Mouse (Mus musculus): ENCODE measurements around the gene Gm38431. TPM values are rescaled to one million over a fixed set of nuclear protein-coding genes. Genes with fewer than 3 reads are reported as not detected.

Gene Gm38431
- 1.2 and 1.6 TPM in 2 replicates for polyA plus RNA-seq (2015; fragmentation: Nextera tagmentation; extraction: Ambion mirVana)

DNA sequence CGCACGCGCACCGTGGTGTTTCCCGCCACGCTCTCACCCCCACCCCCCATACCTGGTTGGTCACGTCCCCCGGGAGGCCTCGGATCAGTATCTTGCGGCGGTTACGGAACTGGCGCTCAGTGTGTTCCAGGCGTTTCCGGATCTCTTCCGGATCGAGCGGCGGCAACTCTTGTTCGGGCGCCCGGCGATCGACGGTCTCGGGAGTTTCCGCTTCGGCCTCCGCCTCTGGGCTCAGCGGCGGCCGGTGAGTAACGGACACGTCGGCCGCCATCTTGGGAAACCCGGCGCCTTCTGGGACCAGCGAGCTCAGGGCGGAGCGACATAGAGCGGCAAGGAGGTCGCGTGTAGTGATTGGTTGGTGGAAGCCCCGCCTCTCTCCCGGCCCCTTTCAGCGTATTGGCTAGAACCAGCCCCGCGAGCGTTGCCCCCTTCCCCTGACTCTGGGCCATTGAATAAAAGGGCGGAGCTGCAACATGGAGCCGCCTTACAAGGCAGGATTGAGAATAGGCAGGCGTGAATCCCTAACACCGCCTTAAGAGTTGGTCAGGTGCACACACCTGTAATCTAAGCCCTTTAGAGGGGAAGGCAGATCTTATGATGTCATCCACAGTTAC is at the start of gene Gm38431, which contains the start of gene Raver1:
TSS of gene Gm38431 (minus strand) at position 291 of the 614 bp plus-strand sequence.
TSS of gene Raver1 (minus strand) at position 302 of the 614 bp plus-strand sequence.
- Histone ChIP-seq H3K4me2 (peak within 1 kb of the TSS; percentile 71), H3K4me1 (peaks cover 13% of the 10 kb centered on the region), H3K27me3 (no peaks in the 10 kb centered on the region), H3K9ac (peak within 1 kb of the TSS; percentile 90), H3K4me3 (peak within 1 kb of the TSS; percentile 67), H3K9me3 (no peaks in the 10 kb centered on the region), H3K27ac (peak within 1 kb of the TSS; percentile 95), H3K36me3 (peaks cover 33% of the 10 kb centered on the region)
- peak; percentile 100 for ATAC-seq (ENCODE audit: insufficient number of reproducible peaks, low FRiP score, low TSS enrichment, low read depth)
- under 1% methylated on average over 54 of the region's 54 CpGs for WGBS

DNA sequence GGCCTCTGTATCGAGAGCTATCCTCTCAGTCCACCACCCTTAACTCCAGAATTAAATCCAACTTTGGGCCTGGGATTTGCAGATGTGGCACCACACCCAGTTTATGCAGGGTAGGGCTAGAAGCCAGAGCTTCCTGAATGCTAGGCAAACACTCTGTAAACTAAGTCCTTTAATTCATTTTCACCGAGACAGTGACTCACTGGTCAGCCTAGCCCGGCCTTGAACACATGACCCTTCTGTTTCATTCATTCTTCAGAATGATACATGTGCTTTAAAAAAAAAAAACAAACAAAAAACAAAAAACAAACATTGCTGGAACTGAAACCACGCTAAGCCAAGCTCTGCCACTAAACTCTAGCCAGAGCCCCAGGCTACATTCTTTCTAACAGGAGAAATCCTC is 46.6 kb upstream of the Gm38431 start:
- no peak for ATAC-seq (ENCODE audit: insufficient number of reproducible peaks, low FRiP score, low TSS enrichment, low read depth)
- Histone ChIP-seq H3K9ac (no peak overlapping the region), H3K36me3 (peaks cover 59% of the 10 kb centered on the region), H3K4me2 (no peak overlapping the region), H3K27ac (no peak overlapping the region), H3K4me1 (no peaks in the 10 kb centered on the region), H3K4me3 (no peak overlapping the region), H3K27me3 (no peaks in the 10 kb centered on the region), H3K9me3 (no peaks in the 10 kb centered on the region)
- 72% methylated on average over 4 of the region's 4 CpGs for WGBS

DNA sequence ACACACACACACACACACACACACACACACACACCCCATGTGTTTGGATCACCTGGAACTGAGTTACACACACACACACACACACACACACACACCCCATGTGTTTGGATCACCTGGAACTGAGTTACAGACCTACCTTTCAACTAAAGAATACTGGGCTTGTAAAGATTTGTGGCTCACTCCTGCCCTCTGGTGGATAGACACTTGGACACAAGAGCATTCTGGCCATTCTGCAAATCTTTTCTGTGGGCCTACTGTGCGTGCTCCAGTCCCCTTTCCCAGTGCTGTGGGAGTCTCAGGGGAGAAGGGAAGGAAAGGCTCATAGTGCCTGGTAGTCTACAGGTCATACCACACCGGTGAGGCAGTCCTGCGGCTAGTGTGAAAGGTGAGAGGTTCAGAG is 45.4 kb upstream of the Gm38431 start:
- Histone ChIP-seq H3K4me1 (no peaks in the 10 kb centered on the region), H3K9ac (no peak overlapping the region), H3K27me3 (no peaks in the 10 kb centered on the region), H3K4me2 (no peak overlapping the region), H3K9me3 (no peaks in the 10 kb centered on the region), H3K27ac (no peak overlapping the region), H3K36me3 (peaks cover 48% of the 10 kb centered on the region), H3K4me3 (no peak overlapping the region)
- WGBS = 42% methylated on average over 3 of the region's 3 CpGs
- ATAC-seq (ENCODE audit: insufficient number of reproducible peaks, low FRiP score, low TSS enrichment, low read depth) = no peak

DNA sequence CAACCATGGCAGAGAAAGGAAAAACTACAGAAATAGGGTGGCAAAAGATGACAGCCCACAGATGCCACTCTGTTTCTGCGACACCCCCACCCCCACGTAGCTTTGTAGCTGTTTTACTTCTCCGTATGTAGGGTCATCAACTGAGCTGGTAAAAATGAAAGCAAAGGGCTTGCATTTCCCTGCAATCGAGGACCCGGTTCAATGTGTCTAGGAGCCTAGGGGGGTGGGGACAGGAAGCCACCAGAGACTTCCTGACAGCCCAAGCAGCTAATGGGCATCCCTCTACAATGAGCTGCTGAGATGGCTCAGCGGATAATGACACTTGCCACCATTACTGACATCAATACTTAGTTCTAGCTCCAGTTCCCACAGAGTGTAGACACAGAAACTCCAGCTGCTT is 44.6 kb upstream of the Gm38431 start:
- Histone ChIP-seq H3K4me3 (no peak overlapping the region), H3K27ac (no peak overlapping the region), H3K9me3 (no peaks in the 10 kb centered on the region), H3K27me3 (no peaks in the 10 kb centered on the region), H3K4me1 (no peaks in the 10 kb centered on the region), H3K9ac (no peak overlapping the region), H3K36me3 (peaks cover 40% of the 10 kb centered on the region), H3K4me2 (no peak overlapping the region)
- WGBS = 80% methylated on average over 6 of the region's 6 CpGs
- no peak for ATAC-seq (ENCODE audit: insufficient number of reproducible peaks, low FRiP score, low TSS enrichment, low read depth)

DNA sequence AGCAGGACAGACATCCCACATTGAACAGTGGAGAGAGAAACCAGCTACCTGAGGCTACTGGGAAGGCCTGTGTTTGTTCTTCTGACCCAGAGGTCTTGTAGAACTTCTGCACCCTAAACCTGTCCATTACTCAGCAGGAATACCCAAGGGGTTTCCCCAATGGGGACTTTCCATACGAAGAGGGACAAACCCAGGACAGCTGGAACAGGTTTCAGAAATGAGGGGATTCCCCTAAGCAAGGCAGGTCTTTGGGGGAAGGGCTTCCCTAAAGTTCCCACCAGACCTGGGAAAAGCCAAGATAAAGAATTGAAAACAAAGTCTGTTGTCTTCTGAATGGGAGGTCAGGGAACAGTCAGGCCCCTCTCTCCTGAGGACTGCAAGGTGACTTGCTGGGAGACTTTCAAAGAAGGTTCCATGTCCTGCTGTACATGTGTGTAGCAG is 44.2 kb upstream of the Gm38431 start:
- whole genome bisulfite sequencing = 36% methylated on average over 1 of the region's 1 CpGs
- no peak overlapping the region for H3K4me2 ChIP-seq
- H3K4me1 ChIP-seq = no peaks in the 10 kb centered on the region
- no peaks in the 10 kb centered on the region for H3K27me3 ChIP-seq
- no peaks in the 10 kb centered on the region for H3K9me3 ChIP-seq
- no peak overlapping the region for H3K27ac ChIP-seq
- peaks cover 36% of the 10 kb centered on the region for H3K36me3 ChIP-seq
- no peak overlapping the region for H3K9ac ChIP-seq
- no peak for ATAC-seq (ENCODE audit: insufficient number of reproducible peaks, low FRiP score, low TSS enrichment, low read depth)
- H3K4me3 ChIP-seq = no peak overlapping the region

DNA sequence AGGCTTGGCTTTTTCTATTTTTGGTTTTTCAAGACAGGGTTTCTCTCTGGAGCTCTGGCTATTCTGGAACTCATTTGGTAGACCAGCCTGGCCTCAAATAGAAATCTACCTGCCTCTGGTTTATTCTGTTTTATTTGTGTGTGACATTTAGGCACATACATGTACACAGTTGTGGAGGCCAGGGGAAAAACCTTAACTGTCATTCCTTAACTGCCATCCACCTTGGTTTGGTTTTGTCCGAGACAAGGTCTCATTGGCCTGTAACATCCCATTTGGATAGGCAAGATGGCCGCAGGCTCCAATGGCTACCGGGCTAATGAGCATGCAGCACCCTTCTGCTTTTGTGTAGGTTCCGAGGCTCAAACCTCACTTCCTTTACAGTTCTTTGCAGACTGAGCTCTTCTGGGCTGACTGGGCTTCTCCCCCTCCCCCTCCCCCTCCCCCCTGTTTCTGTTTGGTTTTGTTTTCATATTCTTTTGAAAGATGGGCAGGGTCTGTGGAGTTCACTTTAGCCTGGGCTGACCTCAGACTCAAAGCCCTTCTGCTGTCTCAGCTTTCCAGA is 43.6 kb upstream of the Gm38431 start:
- Histone ChIP-seq H3K9me3 (no peaks in the 10 kb centered on the region), H3K36me3 (peaks cover 31% of the 10 kb centered on the region), H3K27ac (no peak overlapping the region), H3K4me1 (peaks cover 3% of the 10 kb centered on the region), H3K27me3 (no peaks in the 10 kb centered on the region), H3K4me2 (no peak overlapping the region), H3K9ac (no peak overlapping the region), H3K4me3 (no peak overlapping the region)
- ATAC-seq (ENCODE audit: insufficient number of reproducible peaks, low FRiP score, low TSS enrichment, low read depth) = no peak
- 83% methylated on average over 4 of the region's 4 CpGs for WGBS

DNA sequence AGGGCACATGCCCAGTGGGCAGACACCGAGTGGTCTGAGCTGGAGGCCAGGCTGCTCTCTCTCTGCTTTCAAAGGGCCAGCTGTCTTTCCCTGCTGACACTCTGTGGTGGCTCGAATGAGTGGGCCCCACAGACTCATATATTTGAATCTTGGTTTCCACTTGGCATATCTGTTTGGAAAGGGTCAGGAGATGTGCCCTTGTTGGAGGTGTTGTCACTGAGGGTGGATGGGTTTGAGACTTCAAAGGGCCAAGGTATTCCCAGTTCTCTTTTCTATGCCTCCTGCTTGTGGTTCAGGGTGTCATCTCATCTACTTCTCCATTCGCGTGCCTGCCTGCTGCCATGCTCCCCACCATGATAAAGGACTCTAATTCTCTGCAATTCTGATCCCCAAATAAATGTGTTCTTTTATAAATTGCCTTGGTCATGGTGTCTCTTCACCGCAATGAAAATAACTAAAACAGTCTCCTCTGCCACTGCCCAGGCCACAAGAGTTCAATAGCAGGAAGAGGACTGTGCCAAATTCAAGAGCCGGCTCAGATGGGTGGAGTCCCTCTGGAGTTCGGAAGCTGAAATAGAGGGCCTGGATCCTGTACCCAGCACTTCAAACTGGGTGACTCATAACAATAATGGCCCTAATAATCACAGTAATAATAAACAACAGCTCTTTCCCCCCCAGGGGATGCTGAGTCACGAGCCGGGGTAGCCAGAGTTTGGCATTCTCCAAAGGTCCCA is 43.0 kb upstream of the Gm38431 start:
- peaks cover 9% of the 10 kb centered on the region for H3K4me1 ChIP-seq
- H3K36me3 ChIP-seq = peaks cover 24% of the 10 kb centered on the region
- H3K4me3 ChIP-seq = no peak overlapping the region
- no peak overlapping the region for H3K4me2 ChIP-seq
- no peak for ATAC-seq (ENCODE audit: insufficient number of reproducible peaks, low FRiP score, low TSS enrichment, low read depth)
- no peaks in the 10 kb centered on the region for H3K9me3 ChIP-seq
- 67% methylated on average over 9 of the region's 9 CpGs for WGBS
- H3K27ac ChIP-seq = no peak overlapping the region
- no peak overlapping the region for H3K9ac ChIP-seq
- no peaks in the 10 kb centered on the region for H3K27me3 ChIP-seq

DNA sequence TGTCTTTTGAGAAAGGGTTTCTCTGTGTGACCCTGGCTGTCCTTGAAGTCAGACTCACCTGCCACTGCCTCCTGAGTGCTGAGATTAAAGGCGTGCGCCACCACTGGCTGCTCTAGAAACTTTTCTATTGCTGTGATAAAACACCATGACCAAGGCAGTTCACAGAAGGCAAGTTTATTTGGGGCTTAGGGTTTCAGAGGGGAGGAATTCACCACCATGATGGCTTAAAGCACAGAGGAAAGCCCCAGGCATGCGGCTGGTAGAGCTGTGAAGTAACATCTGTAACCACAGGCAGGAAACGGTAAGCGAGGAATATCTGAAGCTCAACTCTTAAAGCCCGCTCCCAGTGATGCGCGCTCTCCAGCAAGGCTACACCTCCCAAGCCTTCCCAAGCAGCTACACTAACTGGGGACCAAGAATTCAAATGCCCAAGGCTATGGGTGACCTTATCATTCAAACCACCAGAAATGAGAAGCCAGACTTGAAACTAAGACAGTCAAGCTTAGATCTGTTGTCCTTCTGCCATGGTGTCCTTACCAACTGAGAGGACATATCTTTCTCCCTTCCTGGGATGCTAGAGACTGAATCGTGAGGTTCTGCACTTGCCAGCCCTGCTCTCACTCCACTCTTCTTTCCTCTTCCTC is 41.4 kb upstream of the Gm38431 start:
- no peaks in the 10 kb centered on the region for H3K27me3 ChIP-seq
- H3K27ac ChIP-seq = no peak overlapping the region
- WGBS = 72% methylated on average over 9 of the region's 9 CpGs
- no peak overlapping the region for H3K9ac ChIP-seq
- H3K4me2 ChIP-seq = no peak overlapping the region
- H3K36me3 ChIP-seq = peaks cover 14% of the 10 kb centered on the region
- ATAC-seq (ENCODE audit: insufficient number of reproducible peaks, low FRiP score, low TSS enrichment, low read depth) = no peak
- peaks cover 10% of the 10 kb centered on the region for H3K4me1 ChIP-seq
- H3K4me3 ChIP-seq = no peak overlapping the region
- no peaks in the 10 kb centered on the region for H3K9me3 ChIP-seq

DNA sequence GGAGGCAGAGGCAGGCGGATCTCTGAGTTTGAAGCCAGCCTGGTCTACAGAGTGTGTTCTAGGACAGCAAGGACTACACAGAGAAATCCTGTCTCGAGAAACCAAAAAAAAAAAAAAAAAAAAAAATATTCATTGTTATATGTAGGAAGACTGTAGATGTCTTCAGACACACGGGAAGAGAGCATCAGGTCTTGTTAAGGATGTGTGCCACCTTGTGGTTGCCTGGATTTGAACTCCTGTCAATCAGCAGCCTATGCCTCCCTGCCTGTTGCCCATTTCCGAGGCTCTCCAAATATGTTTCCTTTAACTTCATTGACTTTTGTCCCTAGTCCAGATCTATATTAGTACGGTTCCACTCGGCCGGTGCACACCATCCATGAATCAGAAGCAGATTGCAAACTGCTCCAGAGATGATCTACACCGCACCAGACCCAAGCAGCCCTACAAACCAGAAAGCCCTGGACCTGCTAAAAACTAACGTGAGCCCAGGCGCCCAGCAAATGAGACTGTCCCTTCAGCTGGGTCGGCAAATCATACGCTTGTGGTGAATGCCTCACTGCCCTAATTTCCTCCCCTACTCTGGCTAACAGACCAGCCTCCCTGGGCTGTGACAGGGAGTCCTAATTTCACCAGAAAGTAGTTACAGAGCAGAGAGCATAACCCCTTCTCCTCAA is 40.4 kb upstream of the Gm38431 start:
- H3K9ac ChIP-seq = no peak overlapping the region
- H3K4me3 ChIP-seq = no peak overlapping the region
- no peak for ATAC-seq (ENCODE audit: insufficient number of reproducible peaks, low FRiP score, low TSS enrichment, low read depth)
- H3K27ac ChIP-seq = no peak overlapping the region
- peaks cover 10% of the 10 kb centered on the region for H3K4me1 ChIP-seq
- 79% methylated on average over 12 of the region's 12 CpGs for WGBS
- peaks cover 12% of the 10 kb centered on the region; the same call in 1 of the 2 replicates for H3K36me3 ChIP-seq
- H3K4me2 ChIP-seq = no peak overlapping the region
- no peaks in the 10 kb centered on the region for H3K27me3 ChIP-seq
- no peaks in the 10 kb centered on the region for H3K9me3 ChIP-seq

DNA sequence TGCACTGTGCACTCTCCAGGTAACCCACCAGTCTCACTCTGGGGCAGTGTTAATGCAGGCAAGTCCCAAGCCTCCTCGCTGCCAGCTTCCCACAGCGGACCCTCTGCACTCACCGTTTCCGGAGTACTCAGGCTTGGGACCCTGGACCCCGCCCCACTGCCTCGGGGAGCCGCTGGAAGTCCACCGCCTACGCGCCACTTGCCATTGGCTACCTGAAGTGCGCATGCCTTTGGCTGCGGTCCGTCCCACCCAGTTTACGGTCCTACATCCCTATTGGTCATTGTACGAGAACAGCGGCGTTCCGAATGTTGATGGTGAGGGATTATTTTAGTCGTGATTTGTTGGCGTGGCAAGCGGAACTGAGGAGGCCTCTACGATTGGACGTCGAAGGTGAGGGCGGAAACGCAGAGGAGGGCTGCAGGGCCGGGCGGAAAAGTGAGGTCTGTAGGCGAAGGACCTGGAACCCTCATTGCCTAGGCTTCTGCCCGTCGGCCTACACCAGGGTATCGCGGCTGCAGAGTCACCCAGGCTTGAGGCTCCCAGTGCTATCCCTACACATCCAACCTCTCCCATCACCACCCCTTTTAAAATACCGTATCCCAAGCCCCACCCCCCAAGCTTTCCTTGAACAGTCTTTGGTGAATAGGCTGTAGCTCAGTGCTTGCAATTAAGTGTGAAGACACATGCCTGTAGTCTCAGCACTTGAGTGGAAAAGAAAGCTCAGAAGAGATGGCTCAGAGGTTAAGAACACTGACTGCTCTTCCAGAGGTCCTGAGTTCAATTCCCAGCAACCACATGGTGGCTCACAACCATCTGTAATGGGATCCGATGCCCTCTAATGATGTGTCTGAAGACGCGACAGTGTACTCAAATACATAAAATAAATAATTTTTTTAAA is 39.5 kb upstream of the Gm38431 start, which contains the start of gene Tyk2:
TSS of gene Tyk2 (minus strand) at position 185 of the 898 bp plus-strand sequence.
- H3K27ac ChIP-seq = peak within 1 kb of the TSS; percentile 70
- H3K9me3 ChIP-seq = no peaks in the 10 kb centered on the region
- 6% methylated on average over 37 of the region's 37 CpGs for WGBS
- peak; percentile 96 for ATAC-seq (ENCODE audit: insufficient number of reproducible peaks, low FRiP score, low TSS enrichment, low read depth)
- H3K36me3 ChIP-seq = peaks cover 21% of the 10 kb centered on the region
- peak within 1 kb of the TSS; percentile 63 for H3K4me2 ChIP-seq
- no peaks in the 10 kb centered on the region for H3K27me3 ChIP-seq
- peaks cover 10% of the 10 kb centered on the region for H3K4me1 ChIP-seq
- H3K4me3 ChIP-seq = peak within 1 kb of the TSS; percentile 66
- H3K9ac ChIP-seq = peak within 1 kb of the TSS; percentile 41

DNA sequence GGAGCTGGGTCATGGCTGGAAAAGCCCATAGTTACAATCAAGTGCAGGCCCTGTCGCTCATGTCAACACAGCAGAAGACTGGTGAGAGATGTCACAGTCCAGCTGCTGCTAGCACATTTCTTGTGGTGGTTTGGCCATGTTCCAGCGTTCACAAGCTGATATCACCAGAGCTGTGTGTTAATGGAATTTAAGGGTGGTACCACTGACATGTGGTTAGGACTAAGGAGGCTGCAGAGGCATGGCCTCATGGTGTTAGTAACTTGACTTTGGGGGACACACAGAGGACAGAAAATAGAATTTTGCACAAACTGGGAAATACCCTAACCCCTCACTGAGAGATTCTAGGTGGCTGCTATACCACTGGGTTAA is 34.4 kb upstream of the Gm38431 start:
- Histone ChIP-seq H3K4me3 (no peak overlapping the region), H3K27ac (no peak overlapping the region), H3K4me1 (peaks cover 10% of the 10 kb centered on the region), H3K4me2 (no peak overlapping the region), H3K9me3 (no peaks in the 10 kb centered on the region), H3K36me3 (peaks cover 56% of the 10 kb centered on the region), H3K9ac (no peak overlapping the region), H3K27me3 (no peaks in the 10 kb centered on the region)
- no peak for ATAC-seq (ENCODE audit: insufficient number of reproducible peaks, low FRiP score, low TSS enrichment, low read depth)
- 64% methylated on average over 2 of the region's 2 CpGs for WGBS
